Mouse (Mus musculus) megakaryocyte, adult 5-6 weeks (primary cell): ENCODE measurements around the gene Bcl2l12. TPM values are rescaled to one million over a fixed set of nuclear protein-coding genes. Genes with fewer than 3 reads are reported as not detected.
A peak's percentile ranks its signal among the peaks of the same experiment; 100 is the strongest.

Experiments used
- ATAC-seq: 2 replicates; pipeline ENCODE4 v1.8.0; 2016; ENCODE audit warnings: mild to moderate bottlenecking, inconsistent platforms; ENCODE audit not compliant: poor library complexity, severe bottlenecking
- total RNA-seq, 2 experiments: library from RNA; stranded (forward) in 1 of 2; stranded (reverse) in 1 of 2; fragments of 153-499, 151-499 nt in 1 of 2; fragments of 221-1000, 200-1000 nt in 1 of 2; gene quantifications; 2 replicates each; pipeline versions ENCODE4 v1.2.3 to v1.2.4; 2015 to 2017

The Bcl2l12 gene
- total RNA-seq, 2 experiments from 2014 or later = 14.1 to 16.8 TPM

DNA sequence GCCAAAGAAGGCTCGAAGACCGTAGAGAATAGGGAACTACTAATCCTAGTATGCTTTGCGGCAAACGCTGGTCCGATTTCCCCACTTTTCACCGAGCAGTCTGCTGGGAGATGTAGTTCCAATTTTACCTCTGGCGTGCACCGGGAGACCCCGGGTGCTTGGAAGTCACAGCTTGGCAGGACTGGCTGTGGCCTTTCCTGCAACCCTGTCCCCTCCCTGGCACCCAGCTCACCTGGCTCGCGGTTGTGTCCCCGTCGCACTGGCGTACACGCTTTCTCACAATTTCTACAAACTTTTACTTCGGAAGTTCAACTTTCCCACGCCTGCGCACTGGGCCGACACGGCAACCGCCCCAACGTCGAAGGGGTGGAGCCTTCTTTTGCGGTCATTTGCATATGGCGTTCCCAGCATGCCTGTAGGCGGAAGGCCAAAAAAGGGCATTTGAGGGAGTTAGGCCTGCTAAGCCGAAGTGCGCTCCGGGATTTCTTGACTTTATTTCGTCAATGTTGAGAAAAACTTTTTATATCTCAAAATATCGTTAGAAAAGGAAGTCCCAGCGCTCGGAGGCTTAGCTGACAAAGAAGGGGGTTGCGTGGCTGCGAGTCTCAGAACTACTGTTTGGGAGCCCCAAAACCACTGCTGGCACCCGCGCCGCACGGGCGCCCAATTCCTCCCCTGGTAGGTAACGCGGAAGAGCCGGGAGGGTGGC lies 1.1 kb downstream of the Bcl2l12 start, which contains the start of gene Irf3:
Irf3 (plus strand) TSS at position 418 of the 709 bp plus-strand sequence.
- ATAC-seq = peak; percentile 91

DNA sequence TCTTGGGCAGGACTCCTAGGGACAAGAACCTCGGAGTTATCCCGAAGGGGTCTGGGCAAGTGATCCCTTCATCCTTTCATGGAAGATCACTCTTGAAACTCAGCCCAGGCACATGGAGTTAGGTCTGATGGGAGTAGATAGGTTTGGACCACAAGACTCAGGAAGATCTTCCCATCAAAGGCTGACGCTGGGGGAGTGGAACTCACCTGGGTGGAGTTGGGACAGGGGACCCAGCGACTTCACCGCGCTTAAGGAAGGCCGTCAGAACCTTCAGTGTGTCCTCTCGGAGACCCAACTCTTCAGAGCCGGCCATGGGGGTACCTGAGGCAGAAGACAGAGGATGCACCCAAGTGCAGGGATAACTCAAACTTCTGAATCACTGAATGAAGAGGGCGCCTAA lies 1.8 kb downstream of the Bcl2l12 start:
- no peak for ATAC-seq

DNA sequence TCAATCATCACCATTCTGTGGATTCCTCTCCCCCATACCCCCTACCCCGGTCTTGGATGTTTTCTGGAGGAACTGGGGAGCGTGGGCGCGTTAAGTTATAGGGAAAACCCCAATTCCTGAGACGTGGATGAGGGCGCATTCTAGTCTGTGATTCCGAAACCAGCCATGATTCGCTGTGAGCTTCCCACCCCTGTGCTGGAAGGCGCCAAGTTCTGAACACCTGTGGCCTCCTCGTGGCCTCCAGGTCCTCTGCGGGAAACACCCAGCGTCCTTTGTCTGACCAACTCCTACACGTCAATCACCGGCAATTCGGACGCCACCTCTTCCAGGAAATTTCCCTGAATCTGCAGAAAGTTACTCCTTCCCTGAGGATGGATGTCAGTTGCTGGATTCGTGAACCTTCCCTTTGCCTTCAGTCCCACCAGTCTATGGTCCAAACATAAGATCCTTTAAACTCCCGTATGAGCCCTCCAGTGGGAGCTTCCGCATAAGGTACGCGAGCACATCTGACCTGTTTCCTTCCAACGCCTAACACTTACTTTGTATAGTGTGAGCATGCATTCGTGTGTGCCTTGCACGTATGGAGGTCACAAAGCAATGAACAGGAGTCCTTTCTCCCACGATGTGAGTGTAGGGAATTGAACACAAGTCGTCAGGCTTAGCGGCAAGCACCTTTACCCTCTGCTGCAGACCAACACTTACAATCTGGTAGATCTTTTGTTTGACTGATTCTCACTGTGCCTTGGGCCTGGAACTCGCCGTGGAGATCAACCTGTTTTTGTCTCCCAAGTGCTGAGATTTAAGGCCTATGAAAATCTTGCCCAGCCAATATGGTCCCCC lies 11.4 kb downstream of the Bcl2l12 start:
- peak; percentile 10 for ATAC-seq

DNA sequence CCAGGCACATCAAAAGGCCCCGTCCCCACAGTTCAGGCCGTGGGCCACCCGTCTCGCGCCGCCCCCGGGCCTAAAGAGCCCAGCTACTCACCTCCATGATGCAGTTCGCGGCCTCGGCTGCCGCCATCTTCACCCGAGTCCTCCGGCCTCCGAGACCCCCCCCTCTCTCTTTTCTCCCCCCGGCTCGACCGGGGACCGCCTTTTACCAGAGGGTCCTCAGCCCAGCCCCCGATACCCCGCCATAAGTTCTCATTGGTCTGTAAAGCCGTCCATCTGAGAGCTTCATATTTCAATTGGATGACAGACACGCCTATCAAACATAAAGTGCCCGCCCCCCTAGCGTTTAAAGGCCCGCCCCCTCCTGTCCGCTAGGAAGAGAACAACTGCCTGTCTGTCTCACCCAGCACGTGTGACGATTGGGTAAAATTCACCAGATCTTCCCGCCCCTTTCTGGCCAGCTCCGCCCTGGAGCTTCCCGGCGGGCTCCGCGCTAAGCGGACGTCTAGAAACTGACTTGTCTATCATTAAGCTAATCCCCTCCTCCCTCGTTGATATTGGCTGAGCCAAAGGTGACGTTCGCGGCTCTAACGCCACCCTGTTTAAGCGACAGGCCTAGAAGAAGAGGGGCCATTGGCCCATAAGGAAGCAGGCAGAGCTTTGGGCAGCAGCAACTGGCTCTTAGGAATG lies 12.2 kb downstream of the Bcl2l12 start, which contains the start of gene Prmt1:
Prmt1 (minus strand) TSS at position 377 of the 687 bp plus-strand sequence.
- peak; percentile 87 for ATAC-seq

DNA sequence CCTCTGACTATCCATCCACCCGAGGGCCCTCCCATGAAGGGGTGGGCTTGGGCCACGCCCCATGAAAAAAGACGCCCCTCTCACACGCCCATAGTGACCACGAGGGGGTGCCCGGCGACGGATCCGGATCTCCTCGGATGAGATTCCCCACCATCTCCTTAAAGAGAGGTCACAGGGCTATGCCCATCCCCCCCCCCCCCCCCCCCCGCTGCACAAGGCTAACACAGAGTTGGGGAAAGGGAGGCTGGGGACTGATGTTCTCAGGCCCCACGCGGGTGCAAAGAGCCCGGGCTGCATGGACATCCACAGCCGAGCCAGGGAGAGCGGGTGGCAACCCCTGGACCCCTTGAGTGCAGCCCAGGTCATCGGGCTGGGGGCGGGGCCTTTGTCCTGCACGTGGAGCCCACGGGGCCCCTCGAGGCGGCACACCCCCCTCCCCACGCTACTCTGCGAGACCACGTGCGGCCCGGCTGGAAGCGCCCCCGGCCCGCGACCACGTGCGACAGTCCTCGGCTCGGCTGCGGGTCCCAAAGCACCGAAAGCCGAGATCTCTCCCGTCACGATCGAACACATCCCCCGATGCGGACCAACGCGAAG lies 12.8 kb downstream of the Bcl2l12 start:
- no peak for ATAC-seq

DNA sequence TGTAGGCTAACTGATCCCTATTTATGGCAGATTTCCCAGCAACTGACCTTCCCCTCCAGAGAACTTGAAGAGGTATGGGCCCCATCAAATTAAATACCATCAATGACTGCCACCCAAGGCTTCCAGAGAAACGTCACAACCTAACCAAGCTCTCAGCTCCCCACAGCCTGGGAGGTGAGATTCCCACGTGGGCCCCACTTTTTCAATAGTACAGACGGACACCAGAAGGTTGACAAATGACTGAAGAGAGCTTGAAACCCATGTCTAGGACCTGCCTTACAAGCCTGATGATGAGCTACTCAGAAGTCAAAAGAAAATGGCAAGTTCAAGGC lies 13.7 kb downstream of the Bcl2l12 start:
- ATAC-seq = no peak

DNA sequence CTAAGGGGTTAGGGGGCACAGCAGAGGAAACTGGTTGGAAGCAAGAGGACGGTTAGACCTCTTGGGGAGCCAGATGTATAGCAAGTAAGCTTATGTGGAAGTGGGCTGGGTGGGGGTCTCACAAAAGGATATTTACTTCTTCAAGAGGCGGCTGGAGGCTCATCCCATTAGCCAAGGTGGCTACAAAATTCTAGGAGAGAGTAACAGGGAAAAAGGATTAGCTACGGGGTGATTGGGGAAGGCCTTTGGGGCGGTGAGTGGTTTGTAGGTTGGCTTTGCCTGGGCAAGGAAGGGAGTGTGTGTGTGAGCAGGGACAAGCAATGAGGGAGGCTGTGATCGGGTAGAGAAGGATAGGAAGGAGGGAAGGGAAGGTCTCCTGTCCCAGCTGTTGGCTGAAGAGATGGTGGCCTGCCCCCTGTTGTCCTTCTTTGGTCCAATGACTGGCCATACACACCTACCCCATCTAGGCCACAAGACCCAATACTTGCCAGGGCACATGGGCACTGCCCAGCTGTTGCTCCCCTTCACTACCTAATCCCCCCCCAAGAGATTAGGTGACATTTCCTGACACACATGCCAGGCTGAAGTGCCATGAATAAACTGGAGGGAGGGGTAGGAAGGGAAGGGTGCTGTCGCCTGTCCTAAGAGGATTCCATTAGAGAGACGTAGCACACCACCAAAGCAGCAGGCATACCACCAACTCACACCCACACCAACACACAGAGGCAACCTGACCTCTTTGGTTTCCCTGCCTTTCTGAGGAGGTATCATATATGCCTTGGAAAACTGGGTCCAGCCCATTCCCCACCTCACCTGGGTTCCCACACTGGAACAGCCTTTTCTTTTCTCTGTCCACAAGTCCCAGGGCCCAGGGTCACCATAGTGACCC lies 14.3 kb downstream of the Bcl2l12 start:
- no peak for ATAC-seq

DNA sequence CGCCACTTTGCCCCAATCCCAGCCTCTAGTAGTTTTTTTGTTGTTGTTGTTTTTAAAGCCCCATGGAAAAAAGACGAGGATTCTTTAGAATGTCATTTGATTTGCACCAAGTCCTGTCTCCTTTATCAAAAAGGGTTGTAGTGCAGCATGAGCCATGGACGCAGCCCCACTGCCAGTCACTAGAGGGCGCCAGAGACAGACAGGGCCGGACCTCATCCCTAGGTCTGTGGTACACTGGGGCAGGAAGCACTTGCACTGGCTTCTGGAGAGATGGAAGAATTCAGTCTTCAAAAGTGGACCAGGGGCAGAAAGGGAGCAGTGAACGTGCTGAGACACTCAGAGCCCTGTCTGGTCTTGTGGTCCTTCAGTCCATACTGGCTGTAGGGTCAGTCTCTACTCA lies 15.4 kb downstream of the Bcl2l12 start:
- peak; percentile 39 for ATAC-seq

DNA sequence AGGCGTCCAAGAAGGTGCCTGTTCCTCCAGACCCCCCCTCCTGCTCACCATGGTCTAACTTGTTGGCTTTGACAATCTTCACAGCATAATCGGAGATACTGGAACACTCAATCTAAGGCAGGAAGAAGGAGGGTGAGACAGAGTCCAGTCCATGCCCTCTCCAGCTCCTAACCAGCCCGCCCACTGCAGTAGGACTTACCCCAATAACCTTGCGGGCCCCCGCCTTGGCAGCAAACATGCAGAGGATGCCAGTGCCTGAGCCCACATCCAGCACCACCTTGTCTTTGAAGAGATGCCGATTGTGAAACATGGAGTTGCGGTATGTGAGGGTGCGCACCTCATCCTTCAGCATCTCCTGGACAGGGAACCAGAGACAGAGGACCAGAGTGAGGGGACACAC lies 17.0 kb downstream of the Bcl2l12 start:
- no peak for ATAC-seq

DNA sequence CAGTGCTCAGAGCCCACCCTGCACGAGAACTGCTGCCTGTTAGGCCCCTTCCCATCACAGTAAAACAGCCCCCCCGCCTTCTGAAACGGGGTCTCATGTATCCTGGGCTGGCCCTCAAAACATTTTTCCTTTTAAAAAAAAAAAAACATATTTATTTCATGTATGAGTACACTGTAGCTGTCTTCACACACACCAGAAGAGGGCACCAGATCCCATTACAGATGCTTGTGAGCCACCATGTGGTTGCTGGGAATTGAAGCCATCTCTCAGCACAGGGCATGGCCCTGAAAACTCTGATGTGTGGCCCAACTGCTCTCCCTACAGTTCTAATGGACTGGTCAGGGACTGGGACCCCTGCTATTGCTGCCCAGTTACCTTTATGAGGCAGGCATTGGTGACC lies 20.2 kb downstream of the Bcl2l12 start:
- ATAC-seq = no peak

DNA sequence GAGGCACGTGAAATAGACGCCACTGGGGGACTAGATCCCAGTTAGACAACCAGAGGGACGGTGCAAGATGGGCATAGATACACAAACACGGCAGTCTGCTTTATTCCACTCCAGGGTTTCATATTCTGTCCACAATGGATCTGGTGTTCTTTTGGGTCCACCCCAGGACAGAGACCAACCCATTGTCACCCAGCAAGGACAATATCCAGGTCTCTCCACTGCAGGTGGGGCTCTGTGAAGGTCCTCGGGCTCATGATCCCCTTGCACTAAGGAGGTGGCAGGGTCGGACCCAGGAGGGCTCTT lies 23.4 kb downstream of the Bcl2l12 start:
- no peak for ATAC-seq

DNA sequence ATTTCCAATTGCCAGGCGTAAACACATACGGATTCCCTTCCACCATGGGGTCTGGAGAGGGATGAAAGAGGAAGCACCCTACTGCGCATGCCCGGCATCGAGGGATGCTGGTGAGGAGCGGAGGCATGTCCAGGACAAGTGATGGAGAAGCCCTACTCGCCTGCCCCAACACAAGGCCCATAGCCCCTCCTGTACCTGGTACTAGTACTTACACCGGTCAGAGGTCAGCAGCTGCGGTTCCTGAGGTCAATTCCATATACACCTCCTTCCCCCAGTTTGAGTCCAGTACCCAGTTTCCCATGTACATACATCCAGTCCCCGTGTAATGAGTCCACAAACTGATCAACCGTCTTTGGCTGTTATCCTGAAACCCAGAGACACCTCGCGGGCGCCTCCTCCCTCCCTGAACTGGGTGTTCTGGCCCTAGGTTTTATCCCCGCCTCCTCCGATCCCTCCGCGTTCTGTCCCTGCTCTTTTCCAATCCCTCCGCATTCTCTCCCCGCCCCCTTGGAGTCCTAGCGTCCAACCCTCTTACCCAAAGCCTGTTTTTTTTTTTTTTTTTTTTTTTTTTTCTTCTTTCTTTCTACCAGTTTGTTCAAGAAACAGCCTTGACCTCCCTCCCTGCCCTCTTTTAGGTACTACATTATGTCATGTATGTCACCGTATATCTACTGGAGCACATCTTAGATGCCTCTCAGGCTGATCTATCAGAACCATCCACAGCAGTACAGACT lies 24.0 kb downstream of the Bcl2l12 start, which contains the start of gene Cpt1c:
Cpt1c (minus strand) TSS at position 469 of the 734 bp plus-strand sequence.
- 0 out of 2 replicates have a peak, but pooled peaks have one; percentile 30 for ATAC-seq

DNA sequence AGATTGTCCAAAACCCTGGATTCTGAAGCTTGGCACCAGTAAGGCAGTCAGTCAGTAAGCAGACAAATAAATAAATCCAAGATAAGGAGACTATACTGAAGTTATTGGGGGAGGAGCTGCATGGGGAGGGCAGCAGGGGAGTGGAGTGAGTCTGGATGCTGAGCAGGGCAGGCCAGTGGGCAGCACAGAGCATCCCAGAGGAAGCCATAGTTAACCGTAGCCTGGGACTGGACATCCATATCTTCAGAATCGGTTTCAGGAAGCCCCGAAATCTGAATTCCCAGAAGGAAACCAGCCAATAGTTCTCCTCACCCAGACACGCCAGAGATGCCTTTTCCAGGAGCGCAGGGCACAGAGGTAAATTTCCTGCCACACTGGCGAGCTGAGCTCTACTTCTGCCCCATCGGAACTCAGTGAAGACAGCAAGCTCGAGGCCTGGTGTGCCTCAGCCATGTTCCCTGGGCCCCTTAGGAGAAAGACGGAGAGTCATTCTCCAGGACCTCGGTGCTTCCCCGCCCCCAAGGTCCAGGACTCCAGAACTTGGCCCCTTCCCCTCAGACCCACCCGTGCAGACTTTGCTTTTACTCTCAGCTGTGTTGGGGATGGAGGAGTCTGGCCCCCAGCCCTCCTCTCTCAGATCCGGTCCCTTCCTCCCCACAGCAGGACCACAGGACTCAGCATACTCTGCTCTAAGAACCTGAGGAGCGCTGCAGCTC lies 24.9 kb downstream of the Bcl2l12 start:
- no peak for ATAC-seq

DNA sequence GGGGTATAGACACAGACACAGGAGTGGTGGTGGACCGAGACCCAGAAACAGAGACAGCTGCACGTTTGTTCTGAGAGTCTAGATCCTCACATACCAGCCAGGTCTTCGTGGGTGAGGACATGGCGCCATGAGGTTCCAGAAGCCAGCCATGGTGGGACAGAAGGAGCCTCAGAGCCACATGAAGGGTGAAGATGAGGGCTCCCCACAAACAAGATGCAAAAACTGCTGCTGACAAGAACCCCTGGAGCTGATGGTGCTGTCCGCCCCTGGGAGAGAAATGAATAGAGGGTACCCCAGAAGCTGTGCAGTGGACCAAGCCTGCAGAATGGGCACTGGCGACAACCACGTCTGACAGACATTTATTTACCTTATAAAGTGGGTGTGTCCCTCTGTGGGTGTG lies 27.4 kb downstream of the Bcl2l12 start:
- ATAC-seq = no peak

DNA sequence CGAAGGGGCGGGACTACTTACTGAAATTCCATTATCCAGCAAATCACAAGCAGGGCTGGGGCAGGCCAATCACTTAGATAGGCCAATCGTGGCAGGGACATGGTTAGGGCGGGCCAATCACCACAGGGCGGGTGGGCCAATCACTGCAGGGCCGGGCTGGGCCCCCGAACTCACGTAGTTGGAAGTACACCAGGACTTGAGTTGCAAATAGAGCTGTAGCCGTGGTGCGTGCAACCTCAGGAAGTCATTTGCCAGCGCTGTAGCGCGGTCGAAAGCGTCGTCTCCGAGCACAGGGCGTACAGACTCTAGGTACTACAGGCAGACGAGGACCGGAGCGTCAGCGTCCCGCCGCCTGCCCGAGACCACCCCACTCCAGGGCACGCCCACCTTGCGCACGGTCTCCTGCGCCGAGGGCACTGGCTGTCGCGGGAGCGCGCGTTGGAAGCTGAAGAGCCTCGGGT lies 28.3 kb downstream of the Bcl2l12 start:
- peak; percentile 83 for ATAC-seq

DNA sequence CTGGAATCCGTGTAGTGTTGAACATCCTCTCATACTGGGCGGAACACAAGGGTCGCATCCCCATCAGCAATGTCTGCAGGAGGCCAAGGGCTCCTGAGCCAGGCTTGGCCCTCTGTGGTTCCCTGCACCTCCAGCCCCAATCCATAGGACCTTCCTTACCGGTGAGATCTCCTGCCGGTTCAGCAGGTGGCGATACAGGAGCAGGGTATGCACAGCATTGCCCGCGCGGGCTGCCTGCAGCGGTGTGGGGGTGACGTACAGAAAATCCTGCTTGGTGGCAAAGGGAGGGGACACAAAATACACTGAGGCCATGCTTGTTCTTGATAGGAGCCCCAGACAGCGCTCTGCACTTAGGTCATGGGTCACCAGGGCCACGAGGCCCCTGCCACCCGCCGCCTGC lies 31.9 kb downstream of the Bcl2l12 start:
- no peak for ATAC-seq

DNA sequence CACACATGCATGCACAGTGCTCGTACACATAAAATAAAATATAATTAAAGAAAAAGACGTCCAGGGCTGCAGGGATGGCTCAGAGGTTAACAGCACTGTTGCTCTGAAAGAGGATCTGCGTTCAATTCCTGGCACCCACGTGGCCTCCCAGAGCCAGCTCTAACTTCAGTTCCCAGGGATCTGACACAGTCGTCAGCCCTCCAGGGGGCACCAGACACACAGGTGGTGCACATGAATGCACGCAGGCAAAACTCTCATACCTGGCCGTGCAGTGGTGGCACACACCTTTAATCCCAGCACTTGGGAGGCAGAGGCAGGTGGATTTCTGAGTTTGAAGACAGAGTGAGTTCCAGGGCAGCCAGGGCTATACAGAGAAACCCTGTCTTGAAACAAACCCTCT lies 32.5 kb downstream of the Bcl2l12 start:
- no peak for ATAC-seq

DNA sequence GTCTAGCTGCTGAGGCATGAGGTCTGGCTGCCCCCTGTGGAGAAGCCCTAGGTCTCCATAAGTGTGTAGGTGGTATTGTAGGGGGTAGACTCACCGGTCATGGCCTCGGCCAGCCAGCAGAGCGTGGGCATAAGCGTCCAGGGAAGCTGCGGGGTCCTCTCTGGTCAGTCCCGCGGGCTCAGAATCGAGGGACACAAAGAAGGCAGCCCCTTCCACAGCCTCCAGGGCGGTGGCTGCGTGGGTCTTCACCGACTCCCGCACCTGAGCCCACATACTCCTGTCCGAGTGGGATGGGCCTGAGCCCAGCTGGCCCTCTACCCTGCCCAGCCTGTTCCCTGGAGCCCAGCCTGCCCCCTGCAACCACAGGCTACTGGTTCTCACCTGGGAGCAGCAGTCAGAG lies 33.5 kb downstream of the Bcl2l12 start:
- no peak for ATAC-seq

DNA sequence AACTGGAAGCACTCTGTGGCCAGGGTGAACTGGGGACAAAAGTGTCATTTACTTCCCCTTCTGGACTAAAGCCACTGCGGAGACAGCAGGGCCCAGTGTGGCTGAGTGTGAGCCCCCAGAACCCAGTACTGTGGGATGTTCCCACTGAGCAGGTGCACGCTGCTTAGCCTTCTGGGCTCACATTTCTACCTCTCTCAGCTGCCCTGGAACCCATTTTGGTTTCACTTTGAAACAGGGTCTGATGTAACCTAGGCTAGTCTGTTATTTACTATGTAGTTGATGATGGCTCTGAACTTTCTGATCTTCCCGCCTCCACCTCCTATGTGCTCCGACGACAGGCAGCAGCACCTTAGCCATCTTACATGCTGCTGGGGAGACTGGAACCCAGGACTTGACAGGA lies 35.7 kb downstream of the Bcl2l12 start:
- ATAC-seq = no peak
